Mouse (Mus musculus): ENCODE data around the gene Bcas1. TPM values are rescaled to one million over a fixed set of nuclear protein-coding genes. Genes with fewer than 3 reads are reported as not detected.

Bcas1 gene
- total RNA-seq, 4 experiments from 2014 or later, result 91.0 to 102 (median 94.4) TPM

DNA sequence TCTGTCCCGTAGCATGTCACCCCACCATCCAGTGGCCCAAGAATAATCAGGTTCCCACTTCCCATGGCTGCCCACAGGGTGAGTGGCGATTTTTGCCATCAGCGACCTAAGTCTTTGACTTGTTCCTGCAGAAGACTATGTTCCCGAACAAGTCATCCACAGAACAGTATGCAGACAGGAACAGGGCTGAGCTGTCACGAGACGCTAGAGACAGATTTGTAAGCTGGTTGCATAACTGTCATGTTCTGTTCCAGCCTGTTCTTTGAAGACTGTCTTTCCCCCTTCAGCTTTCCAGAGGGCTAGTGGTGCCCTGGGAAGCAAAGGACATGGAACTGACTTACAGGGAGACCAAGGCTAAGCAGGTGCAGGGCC lies 116.7 kb downstream of the Bcas1 start:
- DNase-seq (ENCODE audit: low spot score in 2 of 2), result no peak

DNA sequence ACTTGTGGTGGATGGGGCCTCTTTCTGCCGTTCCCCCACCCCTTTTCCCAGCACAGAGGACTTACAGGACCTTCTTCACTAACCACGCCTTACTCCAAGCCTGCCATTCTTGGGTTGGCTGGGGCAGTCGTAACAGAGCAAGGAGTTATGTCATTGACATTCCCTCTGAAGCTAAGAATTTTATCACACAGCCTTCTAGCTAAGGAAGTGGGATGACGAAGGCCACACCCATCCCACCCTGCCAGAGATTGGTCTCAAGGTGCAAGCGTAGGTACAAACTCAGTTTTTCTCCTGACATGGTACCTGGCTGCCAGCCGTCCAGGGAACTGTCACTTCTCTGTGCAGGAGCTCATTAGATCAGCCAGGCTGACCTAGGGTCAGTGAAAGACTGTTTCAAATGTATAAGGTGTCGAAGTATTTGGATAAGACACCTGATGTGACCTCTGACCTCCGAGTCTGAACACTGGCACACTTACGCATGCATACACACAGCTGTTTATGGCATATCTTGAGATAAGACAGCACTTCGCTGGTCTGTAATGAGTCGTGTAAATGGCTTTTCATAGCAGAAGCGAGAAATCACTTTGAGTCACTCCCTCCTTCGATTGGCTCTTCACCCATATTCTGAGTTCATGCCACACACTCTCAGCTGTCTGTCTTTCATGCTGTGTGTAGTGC lies 117.2 kb downstream of the Bcas1 start:
- DNase-seq (ENCODE audit: low spot score in 2 of 2), result no peak

DNA sequence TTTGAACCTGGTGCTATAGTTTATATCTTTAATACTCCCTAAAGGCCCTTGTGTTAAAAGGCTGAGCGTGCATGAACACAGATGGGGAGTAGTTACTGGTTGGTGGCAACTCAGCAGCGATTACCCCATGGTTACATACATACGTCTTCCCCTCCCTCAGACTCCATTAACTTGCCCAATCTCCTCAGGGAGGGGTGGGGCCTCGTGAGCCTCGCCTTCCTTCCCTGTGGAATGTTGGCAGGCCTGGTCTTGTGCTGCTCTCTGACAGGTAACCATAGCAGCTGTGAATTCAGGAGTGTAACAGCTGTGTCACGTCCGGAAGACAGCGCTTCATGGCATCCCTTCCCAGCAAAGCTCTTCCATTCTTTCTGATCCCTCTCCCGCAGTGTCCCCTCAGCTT lies 118.7 kb downstream of the Bcas1 start:
- no peak for DNase-seq (ENCODE audit: low spot score in 2 of 2)

- no peak for DNase-seq (ENCODE audit: low spot score in 2 of 2)
These were observed 119.4 kb downstream of the Bcas1 start for GRCm38 (mm10) chr2:170308033-170308820.

- DNase-seq (ENCODE audit: low spot score in 2 of 2), result no peak
These were observed 120.0 kb downstream of the Bcas1 start for GRCm38 (mm10) chr2:170307589-170308021.

GRCm38 (mm10) chr2:170306637-170307320 lies 120.9 kb downstream of the Bcas1 start:
- DNase-seq (ENCODE audit: low spot score in 2 of 2), result no peak

DNA sequence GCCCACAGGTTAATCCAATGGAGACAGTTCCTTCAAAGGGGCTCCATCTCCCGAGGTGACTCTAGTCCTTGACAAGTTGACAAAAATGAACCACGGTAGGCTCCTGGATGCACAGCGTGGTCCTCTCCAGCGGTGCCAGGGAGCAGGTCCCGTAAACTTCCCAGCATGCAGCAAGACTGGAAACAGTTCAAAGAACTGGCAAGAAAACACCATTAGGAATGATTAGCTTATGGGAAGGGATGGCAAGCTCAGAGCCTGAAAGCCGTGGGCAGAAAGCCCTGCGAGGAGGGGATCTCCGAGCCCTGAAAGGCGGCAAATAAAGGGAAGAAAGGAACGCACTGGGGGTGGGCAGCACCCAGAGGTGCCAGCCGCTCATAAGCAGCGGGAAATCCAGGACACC lies 122.9 kb downstream of the Bcas1 start:
- no peak for DNase-seq (ENCODE audit: low spot score in 2 of 2)

- no peak for DNase-seq (ENCODE audit: low spot score in 2 of 2)
These were observed 124.0 kb downstream of the Bcas1 start for GRCm38 (mm10) chr2:170303595-170303994.

GRCm38 (mm10) chr2:170302825-170303224 lies 124.8 kb downstream of the Bcas1 start:
- DNase-seq (ENCODE audit: low spot score in 2 of 2), result no peak

Other genes with a start within 250 kb of the Bcas1 start
- 10 to 100 TPM; 21.4 to 32.9 (median 29.2) TPM for gene Pfdn4, start 68.6 kb upstream of the Bcas1 start, total RNA-seq (2022)
- gene Cyp24a1, start 69.3 kb upstream of the Bcas1 start, total RNA-seq (2022), result not detected
- not detected for gene 4930470P17Rik, start 174.2 kb upstream of the Bcas1 start, total RNA-seq (2022)